Mouse (Mus musculus) gastrocnemius, postnatal 4 days (tissue): ENCODE data around the gene Vmn1r68. TPM values are rescaled to one million over a fixed set of nuclear protein-coding genes. Genes with fewer than 3 reads are reported as not detected.

Experiments used
- DNase-seq, 2 experiments: peaks; one replicate each; pipeline ENCODE4 v3.0.0; 2021 to 2022; ENCODE audit warnings: low spot score in 2 of 2, mixed read lengths in 2 of 2
- long read RNA-seq, 2 experiments: library from polyadenylated mRNA; stranded (forward); transcript quantifications; one replicate each; pipeline ENCODE4 v2.0.0; 2021
- total RNA-seq, 2 experiments: library from RNA; stranded (reverse); gene quantifications; 2 replicates each; pipeline ENCODE4 v1.2.3; 2021

Vmn1r68 gene
- total RNA-seq: not detected
- long read RNA-seq, experiment 1: 0 reads
- long read RNA-seq, experiment 2: 0 reads

DNA sequence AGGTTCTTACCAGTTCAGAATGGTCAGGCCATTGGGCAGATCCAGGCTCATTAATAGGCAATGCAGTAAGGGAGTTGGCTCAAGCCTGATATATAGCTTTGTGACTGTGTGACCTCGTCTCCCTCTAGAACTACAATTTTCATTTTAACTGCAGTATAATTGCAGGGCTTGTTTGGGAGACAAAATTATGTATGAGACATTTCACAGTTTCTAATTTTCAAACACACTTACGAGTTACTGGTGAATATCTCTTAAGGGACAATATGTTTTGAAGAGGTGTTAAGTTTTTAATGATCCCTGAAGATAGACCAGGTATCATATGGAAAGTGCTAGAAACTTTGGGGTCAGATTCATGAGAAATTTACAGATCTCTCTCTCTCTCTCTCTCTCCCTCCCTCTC, at the start of gene Vmn1r68:
Gene Vmn1r68 (minus strand): TSS at position 101 of the 400 bp plus-strand sequence.
- no peak for DNase-seq

DNA sequence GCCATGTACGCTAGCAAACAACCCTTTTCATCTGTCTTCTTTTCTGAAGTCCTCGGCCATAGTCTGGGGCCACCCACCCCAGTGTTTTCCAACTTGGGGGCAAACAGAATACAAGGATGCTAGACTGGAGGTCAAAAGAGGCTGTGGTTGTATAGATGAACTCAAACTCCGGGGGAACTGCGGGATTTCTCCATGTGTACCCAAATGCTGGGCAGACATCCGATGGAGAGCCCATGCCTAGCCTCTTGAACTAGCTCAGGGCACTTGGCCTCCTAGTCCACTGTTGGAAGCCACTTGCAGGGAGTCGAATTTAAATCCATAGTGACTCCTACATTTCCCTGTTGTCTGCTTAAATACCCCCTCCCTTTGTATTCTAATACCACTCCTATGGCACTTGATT, 62.7 kb downstream of the Vmn1r68 start:
- DNase-seq: no peak

DNA sequence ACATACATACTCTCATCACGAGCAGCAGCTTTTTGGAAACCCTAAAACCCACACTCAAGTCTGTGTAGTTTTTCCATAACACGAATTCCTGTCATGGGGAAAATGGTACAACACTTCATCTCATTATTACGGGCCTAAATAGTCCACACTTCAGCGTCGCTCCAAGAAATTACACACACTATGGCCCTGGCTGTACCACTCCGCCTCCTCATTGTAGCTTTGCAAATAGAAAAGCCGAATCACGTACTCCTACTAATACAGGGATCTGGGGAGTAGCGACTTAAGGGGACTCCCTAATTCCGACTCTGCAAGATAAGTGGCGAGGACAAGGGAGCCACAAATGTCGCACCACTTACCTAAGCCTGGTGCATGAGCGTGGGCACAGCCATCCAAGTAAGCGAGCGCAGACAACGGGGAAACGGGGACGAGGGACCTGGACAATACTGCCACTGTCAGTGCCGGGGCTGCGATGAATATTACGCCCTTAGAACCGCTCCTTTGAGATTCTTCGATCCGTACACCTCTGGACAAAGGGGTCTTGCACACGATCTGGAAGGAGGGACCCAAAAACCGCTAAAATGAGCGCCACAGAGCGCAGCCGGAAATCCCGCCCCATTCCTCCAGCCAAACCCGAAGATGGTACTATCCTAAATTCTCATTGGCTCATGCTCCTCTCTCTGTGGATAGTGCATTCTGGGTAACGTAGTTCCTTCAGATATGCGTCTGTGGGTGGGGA, 63.3 kb downstream of the Vmn1r68 start, which contains the start of gene Zik1:
Gene Zik1 (minus strand): TSS at position 609 of the 736 bp plus-strand sequence.
- peak; percentile 31 to 68 for DNase-seq

DNA sequence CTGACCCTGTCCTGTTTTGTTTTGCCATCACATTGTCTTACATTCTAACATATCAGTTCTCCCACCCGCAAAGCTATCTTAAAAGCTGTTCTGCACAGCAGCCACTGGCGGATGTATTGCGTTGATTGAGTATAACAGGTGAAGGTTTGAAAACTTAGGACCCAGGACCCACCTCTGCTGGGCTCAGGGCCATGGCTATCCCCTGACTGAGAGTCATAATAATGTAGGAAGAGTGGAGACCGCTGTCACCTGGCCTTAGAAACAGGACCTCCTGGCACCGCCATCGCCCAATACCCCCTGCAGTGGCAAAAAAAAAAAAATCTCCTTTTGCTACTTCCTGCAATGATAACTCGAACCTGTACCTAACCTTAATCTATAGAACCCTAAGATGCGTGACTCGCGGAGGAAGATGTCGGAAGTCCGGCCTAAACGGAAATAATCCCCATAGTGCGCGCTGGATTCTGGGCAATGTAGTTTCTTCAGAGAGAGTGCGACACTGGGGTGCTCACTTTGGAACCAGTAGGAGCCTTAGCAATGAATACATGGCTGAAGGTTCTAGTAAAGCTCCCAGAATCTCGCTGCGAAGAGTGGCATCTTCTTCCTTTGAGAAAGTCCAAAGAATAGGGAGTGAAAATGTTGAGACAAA, 77.6 kb downstream of the Vmn1r68 start:
- no peak for DNase-seq

DNA sequence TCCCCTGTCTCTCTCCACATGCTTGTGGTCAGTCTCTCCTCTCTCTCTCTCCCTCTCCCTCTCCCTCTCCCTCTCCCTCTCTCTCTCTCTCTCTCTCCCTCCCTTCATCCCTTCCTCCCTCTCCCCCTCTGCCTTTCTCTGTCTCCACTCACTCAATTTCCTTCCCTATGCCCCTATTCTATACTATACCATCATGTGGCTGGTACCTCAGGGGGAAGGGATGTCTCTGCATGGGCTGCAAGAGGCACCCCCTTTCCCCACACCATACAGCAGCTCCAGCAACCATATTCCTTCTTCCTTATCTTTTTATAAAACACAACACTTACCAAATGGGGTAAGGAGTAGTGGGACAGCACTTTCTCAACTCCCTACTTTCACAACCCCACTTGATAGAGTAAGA, 78.5 kb downstream of the Vmn1r68 start:
- DNase-seq: no peak

DNA sequence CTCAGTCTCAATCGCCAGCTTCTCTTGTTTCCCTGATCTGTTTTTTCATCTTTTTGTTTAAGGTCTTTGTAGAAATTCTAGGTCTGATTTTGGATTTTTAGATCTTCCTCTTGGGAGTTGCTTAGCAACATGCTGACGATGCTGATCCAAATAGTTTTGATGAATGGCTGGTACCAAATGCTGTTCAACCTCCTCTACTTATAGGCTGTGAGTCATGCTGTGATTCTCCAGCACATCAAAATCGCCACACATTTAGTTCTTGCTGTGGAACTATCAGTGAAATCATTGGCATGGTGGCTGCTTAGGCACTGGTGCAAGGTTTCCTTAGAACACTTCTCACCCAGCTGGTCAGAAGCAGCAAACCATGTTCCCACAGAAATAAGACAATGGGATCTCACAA, 100.1 kb downstream of the Vmn1r68 start:
- no peak for DNase-seq

Other genes with a start within 250 kb of the Vmn1r68 start
- not detected for gene Vmn1r67, start 115.2 kb downstream of the Vmn1r68 start, total RNA-seq
- 1 to 10 TPM; 3.8 to 4.3 TPM for gene Zik1, start 63.1 kb downstream of the Vmn1r68 start, total RNA-seq
- not detected for gene Vmn1r69, start 55.2 kb upstream of the Vmn1r68 start, total RNA-seq
- not detected for gene Vmn1r70, start 73.0 kb upstream of the Vmn1r68 start, total RNA-seq
- not detected for gene Nlrp4b, start 129.3 kb upstream of the Vmn1r68 start, total RNA-seq
- gene Vmn1r71, start 195.9 kb upstream of the Vmn1r68 start, total RNA-seq: not detected